Mouse (Mus musculus) CD4-positive, CD25-positive, alpha-beta regulatory T cell, adult 4 months (primary cell): ENCODE measurements around the gene Ybx1. TPM values are rescaled to one million over a fixed set of nuclear protein-coding genes. Genes with fewer than 3 reads are reported as not detected.
A peak's percentile ranks its signal among the peaks of the same experiment; 100 is the strongest.

Experiments
- ATAC-seq: one replicate; pipeline ENCODE4 v1.8.0; 2017
- polyA plus RNA-seq, 2 experiments: library from polyadenylated mRNA; unstranded; fragments of 100-300 nt; shearing (Covaris generic); gene quantifications; one replicate each; pipeline ENCODE4 v1.2.1; 2017

Gene Ybx1
- polyA plus RNA-seq, 2 experiments from 2014 or later, result 152 to 163 TPM

DNA sequence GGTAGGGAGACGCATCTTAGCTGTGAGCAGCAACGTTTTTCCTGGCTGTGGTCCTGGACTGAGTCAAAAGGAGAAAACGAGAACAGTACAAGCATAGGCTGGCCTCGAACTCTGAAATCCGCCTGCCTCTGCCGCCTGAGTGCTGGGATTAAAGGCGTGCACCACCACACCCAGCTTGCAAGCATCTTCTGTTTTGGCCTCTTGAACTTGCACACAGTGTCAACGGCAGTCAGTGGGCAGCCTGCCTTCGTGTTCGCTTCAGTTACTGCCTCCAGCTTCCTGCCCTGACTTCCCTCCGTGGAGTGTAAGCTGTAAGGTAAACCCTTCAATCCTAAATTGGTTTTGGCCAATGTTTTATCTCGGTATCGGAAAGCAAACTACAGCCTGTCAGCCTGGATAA, 27.8 kb downstream of the Ybx1 start:
- ATAC-seq, result no peak

DNA sequence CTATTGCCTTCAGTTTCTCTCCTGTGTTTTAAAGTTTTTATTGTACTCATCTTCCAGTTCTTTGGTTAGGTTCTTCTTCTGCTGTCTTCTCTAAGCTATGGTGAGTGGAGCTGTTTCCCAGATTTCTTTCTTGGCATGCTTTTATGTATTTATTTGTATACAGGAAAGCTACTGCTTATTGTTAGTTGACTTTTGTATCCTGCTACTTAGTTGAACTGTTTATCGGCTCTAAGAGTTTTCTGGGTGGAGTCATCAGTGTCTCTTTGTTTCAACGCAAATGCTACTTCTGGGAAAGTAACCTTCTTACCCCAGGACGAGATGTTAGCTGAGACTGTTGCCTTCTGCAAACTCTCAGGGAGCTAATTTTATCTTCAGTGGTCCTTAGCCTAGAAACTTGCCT, 30.9 kb downstream of the Ybx1 start:
- ATAC-seq, result no peak

- ATAC-seq, result no peak
Observed at GRCm38 (mm10) chr4:119262483-119262882, 31.9 kb downstream of the Ybx1 start.

DNA sequence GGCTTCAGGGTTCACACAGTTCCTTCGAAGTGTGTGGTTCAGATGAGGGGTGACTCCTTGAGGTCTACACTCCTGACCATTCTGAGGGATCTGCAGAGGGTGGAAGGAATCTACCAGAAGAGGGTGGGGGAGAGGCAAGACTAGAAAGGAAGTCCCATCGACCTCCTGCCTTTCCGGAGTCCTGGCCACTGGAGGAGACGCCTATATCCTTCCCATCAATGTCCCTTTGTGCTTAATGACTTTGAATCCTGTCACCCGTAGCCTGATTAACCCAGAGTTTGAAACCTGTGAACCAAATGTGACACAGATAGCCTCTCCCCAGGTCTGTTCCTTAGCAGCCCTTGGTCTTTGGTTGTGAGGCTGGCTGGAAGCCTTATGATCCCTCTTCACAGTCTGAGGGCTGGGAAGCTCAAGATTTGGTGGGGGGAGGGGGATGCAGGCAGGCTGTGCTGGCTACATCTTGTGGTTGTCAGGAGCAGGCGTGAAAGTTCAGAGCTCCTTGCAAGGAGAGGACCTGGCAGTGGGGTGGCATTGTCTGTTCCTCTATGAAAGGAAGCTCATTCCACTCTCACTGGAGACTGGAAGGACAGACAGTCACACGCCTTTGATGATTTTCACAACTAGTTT, 33.2 kb downstream of the Ybx1 start:
- no peak for ATAC-seq

DNA sequence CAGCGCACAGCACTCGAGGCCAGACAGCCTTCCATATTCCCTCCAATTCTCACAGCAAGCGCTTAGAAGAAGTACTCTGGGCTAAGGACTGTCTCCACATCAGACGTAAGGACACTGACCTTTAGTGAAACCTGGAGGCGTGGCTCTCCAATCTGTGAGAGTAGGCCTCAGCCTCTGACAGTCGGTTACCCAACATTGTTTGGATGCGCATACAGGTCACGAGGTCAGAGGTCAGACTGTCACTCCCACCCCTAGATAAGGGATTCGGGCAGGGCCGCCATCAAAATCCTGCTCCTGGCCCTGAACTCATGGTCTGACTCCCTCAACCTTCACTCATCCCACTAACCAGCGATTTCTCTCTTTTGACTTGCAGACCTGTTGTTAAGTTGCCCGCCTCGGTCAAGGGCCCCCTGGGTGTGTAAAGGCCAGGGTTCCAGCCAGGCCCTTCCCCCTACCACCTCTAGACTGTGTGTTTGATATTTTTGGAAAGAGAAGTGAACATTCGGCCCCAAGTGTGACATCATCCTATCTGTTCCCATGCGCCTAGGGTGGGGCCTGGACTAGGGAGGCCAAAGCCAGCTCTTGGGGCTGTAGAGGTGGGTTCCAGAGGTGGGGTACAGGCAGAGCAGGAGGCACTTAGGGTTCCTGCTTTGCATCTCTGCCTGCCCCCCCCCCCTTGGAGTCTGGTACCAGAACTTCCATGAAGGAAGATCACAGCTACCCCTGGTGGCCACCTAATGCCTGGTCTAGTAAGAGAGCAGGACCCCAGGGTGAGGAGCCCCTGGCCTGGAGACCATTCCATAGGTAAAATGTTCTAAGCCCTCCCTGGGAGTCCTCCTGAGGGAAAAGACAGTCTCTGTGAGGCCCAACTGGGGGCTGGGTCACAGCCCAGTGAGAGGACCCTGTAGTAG, 34.8 kb downstream of the Ybx1 start:
- ATAC-seq, result no peak

GRCm38 (mm10) chr4:119257083-119257482, 37.3 kb downstream of the Ybx1 start:
- ATAC-seq, result no peak

- no peak for ATAC-seq
Observed at GRCm38 (mm10) chr4:119255351-119255750, 39.1 kb downstream of the Ybx1 start, which contains the start of gene Cldn19. TSS of gene Cldn19 (plus strand) at chr4:119255414.

DNA sequence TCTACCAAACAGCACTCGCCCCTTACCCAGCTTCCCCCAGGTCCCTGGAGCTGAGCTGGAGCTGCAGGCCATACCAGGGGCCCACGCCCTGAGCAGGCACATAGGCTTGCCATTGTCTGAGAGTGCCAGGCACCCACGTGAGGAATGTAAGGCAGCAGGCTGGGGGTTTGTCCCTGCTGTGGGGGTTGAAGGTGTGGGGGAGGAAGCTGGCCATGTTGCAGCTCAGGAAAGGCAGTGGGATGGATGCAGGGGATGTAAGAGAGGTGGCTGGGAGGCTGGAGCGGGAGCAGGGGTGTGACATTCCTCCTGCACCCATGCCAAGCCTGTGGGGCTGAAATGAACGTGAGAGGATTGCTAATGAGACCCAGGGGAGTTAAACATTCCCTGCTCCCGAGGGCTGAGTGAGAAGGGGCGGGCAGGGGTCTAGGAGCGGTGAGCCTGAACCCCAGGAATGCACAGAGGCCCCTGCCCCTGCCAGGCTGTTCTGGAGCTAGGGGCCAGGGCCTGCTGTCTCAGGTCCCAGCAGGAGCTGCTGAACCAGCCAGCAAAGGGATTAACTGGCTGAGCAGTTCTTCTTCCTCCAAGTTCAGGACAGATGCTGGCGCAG, 40.3 kb downstream of the Ybx1 start:
- no peak for ATAC-seq

GRCm38 (mm10) chr4:119252025-119252808, 42.2 kb downstream of the Ybx1 start:
- ATAC-seq, result no peak

- ATAC-seq, result no peak
Observed at GRCm38 (mm10) chr4:119248407-119248965, 45.9 kb downstream of the Ybx1 start.

GRCm38 (mm10) chr4:119247462-119248235, 46.8 kb downstream of the Ybx1 start:
- peak; percentile 75 for ATAC-seq

DNA sequence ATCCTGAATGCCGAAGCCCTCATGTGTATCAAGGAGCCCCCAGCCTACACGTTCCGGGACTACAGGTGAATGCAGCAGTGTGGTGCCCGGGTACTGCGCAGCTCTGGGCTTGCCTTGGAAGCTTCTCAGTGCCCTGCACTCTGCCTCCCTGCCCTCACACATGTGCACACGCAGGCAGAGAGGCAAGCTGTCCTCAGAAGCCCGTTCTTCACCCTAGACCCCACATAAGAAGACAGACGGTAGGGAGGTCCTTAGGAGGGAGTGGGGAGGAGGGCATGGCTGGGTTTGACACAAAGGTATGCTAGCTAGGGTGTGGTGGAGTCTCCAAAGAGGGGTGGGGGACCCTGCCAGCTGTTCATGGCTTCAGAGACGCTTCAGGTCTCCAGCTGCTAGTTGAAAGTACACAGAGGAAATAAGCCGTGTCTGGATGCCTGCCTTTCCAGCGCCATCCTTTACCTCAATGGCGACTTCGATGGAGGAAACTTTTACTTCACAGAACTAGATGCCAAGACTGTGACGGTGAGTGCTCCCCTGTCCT, 47.6 kb downstream of the Ybx1 start:
- ATAC-seq, result no peak

DNA sequence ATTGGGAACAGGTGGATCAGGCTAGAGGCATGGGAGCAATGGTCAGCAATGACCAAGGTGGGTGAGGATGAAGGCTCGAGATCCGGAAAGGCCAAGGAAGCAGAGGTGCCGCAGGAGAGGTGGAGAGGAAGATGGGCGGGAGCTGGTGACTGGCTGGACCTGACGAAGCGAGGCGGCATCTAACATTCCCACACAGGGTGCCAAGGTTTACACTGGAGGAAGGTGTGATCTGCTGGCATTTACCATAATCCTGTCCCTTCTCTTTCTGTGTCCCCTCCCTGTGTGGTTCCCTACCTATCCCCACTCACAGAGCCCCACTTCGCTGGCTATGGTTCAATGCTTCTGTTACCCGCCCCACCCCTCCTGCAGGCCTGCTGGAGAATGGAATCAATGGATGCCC, 48.4 kb downstream of the Ybx1 start:
- ATAC-seq, result no peak

- ATAC-seq, result no peak
Observed at GRCm38 (mm10) chr4:119245556-119245955, 48.8 kb downstream of the Ybx1 start.

DNA sequence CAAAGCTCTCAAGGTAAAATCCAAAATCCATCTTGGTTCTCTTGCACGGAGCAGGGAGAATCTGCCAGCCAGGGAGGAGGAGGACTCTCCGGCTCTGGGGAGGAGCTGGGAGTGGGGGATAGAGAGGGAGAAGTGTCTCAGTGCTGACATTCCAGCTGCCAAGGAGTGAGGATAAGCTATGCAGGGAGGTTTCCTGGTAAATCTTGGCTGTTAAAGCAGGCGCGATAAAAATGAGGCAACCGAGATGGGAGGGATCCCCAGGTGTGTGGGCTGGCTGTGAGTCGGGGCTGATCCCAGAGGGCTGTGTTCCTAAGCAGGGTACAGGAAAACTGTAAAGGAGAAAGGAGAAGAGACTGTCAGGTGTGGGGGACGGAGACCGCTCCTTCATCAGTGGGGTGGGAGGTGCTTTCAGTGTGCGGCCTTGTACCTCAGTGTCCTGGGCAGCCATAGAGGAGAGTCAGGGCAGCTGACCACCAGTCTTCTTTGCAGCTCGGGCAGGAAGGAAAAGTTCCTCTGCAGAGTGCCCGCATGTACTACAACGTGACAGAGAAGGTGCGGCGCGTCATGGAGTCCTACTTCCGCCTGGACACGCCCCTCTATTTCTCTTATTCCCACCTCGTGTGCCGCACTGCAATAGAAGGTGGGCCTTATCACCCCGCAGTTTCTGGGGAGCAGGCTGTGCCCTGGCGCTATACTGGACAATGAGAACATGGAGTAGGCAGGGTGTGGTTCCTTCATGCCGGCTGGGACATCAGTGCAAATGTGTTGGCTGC, 49.8 kb downstream of the Ybx1 start:
- ATAC-seq, result no peak

DNA sequence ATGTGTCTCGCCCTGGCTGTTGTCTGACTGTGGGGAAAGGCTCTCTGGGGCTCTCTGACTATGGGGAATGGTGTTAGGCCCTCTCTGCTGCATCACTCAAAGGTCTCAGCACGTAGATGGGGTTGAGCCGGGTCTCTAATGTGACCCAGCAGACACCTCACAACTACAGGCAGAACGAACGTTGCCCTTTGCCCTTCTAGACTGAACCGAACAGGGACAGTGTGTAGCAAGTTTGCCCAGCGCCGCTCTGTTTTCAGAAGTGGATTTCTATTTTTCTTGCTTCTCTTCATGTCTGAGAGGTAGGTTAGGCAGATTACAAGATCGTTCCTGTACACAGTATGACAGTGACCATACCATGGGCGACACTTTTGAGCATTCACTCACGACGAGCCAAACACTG, 51.8 kb downstream of the Ybx1 start:
- no peak for ATAC-seq

DNA sequence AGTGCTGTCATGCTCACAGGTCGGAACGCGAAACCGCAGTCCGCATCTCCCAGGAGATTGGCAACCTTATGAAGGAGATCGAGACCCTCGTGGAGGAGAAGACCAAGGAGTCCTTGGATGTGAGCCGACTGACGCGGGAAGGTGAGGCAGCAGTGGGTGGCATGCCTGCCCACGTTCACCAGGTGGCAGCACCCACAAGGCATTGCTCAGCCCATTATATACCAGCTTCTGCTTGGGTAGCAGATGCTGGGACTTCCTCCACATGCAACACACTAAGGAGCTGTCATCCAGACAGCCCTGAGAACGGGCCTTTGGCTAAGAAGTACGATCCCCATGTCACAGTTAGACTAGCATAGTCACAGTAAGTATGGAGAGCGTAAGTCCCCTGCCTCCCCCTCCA, 52.7 kb downstream of the Ybx1 start:
- no peak for ATAC-seq

DNA sequence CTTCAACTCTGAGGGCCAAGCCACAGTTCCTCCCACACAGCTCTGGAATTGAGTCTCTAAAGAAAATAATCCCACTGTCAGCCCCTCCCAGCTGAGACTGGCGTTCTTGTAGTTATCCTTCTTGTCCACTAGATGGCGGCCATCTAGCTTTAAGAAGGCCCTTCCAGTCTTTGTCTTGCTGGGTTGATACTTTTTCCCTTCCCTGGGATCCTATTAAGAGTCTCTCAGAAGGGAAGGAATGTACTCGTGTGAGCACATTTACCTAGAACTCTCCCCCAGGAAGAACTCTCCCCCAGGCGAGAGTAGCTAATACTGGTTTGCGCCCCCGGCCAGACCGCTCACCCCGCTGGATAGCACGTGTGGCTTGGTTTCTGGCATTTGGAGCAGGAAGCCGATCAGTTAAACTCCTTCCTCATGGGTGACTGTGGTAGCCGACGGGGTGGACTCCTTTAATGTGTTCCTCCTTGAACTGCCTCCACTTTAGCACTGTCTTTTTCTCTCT, 55.2 kb downstream of the Ybx1 start:
- ATAC-seq, result peak; percentile 97

GRCm38 (mm10) chr4:119238661-119239060, 55.7 kb downstream of the Ybx1 start:
- ATAC-seq, result no peak

GRCm38 (mm10) chr4:119234348-119234747, 60.1 kb downstream of the Ybx1 start:
- no peak for ATAC-seq
